Mouse (Mus musculus) adrenal gland, postnatal 14 days (tissue): ENCODE results near the gene Sec13. TPM values are rescaled to one million over a fixed set of nuclear protein-coding genes. Genes with fewer than 3 reads are reported as not detected.

Experiments
- DNase-seq: peaks from one replicate; pipeline ENCODE4 v3.0.0; 2021; ENCODE audit warnings: mixed read lengths
- total RNA-seq: library from RNA; stranded (reverse); gene quantifications from 2 replicates; pipeline ENCODE4 v1.2.3, GENCODE M21; 2021

Gene Sec13
- total RNA-seq, 1 experiment from 2014 or later = 101 TPM

GRCm38 (mm10) chr6:113712718-113713117, 27.8 kb downstream of the Sec13 start:
- DNase-seq = no peak

GRCm38 (mm10) chr6:113697222-113698205, 43.0 kb downstream of the Sec13 start:
- peak; percentile 70 for DNase-seq

GRCm38 (mm10) chr6:113696582-113697221, 43.8 kb downstream of the Sec13 start, which contains the start of gene Tatdn2:
Tatdn2 (plus strand) TSS chr6:113697050.
- peak; percentile 98 for DNase-seq

- DNase-seq = no peak
Observed at GRCm38 (mm10) chr6:113695766-113696355, 44.7 kb downstream of the Sec13 start.

GRCm38 (mm10) chr6:113695203-113695602, 45.3 kb downstream of the Sec13 start:
- no peak for DNase-seq

GRCm38 (mm10) chr6:113693377-113693776, 47.2 kb downstream of the Sec13 start:
- DNase-seq = no peak

GRCm38 (mm10) chr6:113692661-113693133, 47.8 kb downstream of the Sec13 start:
- DNase-seq = peak; percentile 41

- no peak for DNase-seq
Observed at GRCm38 (mm10) chr6:113691084-113691462, 49.5 kb downstream of the Sec13 start.

GRCm38 (mm10) chr6:113690400-113691083, 50.0 kb downstream of the Sec13 start:
- DNase-seq = peak; percentile 80

- peak; percentile 61 for DNase-seq
Observed at GRCm38 (mm10) chr6:113690008-113690399, 50.5 kb downstream of the Sec13 start.

GRCm38 (mm10) chr6:113686551-113687125, 53.9 kb downstream of the Sec13 start:
- DNase-seq = no peak

GRCm38 (mm10) chr6:113683081-113683825, 57.3 kb downstream of the Sec13 start:
- no peak for DNase-seq

- peak; percentile 95 for DNase-seq
Observed at GRCm38 (mm10) chr6:113681271-113681670, 59.3 kb downstream of the Sec13 start.

- no peak for DNase-seq
Observed at GRCm38 (mm10) chr6:113679993-113680566, 60.5 kb downstream of the Sec13 start.

GRCm38 (mm10) chr6:113678246-113679012, 62.1 kb downstream of the Sec13 start:
- no peak for DNase-seq
